12 mouse cellular contexts compared by ENCODE assay signal in the genomic region with DNA sequence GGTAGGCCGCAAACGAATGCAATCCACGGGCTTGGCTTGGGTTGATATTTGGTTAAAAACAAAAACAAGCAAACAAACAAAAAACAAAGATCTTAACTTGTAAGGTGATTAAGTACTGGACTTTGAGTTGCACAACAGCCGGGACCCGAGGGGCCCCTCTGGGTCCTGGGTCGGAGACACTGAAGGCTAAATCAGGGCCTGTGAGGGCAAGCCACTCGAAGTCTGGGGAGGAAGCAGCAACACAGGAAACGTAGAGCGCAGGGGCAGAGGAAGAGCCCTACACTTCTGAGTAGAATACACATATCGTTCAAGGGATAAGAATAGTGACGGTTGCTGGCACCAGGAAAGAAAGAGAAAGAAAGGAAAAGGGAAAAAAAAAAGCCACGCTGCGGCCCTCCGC. TPM values are rescaled to one million over a fixed set of nuclear protein-coding genes. Genes with fewer than 3 reads are reported as not detected.
A peak's percentile ranks its signal among the peaks of the same experiment; 100 is the strongest.
DNase-seq lines count a peak whose midpoint lies in the region; ATAC-seq and TF ChIP-seq lines count a peak whose summit lies in the region.
"Had no signal": no experiment of that assay in that cellular context is flagged by ENCODE, and none has a peak within 500 bp of the region (broad histone marks: within the 10 kb centered on the region; RNA-seq: fewer than 3 reads in every experiment).

No protein-coding gene starts in this region.

- H3K4me3 ChIP-seq in heart, embryonic 14.5 days (ENCODE audit: control insufficient read depth in 1 of 2, insufficient read depth in 1 of 2, low read depth in 1 of 2, low read length in 2 of 2), result no peak overlapping the region
- 0 out of 2 replicates have a peak overlapping the region, but pooled peaks have one; percentile 2 for H3K4me3 ChIP-seq in stomach, embryonic 15.5 days (replicated peaks)
- H3K4me3 ChIP-seq in stomach, postnatal 0 days (ENCODE audit: low read depth, low read length), result no peak overlapping the region
- H3K4me3 ChIP-seq in stomach, embryonic 16.5 days (replicated peaks; ENCODE audit: low read length), result peak overlapping the region; percentile 2; the same call in 1 of the 2 replicates
- H3K4me3 ChIP-seq: midbrain, embryonic 13.5 days had no signal

- H3K4me1 ChIP-seq in heart, embryonic 14.5 days (ENCODE audit: control insufficient read depth in 2 of 2, insufficient read depth in 2 of 2, low read length in 2 of 2), result peaks cover 4 to 7% of the 10 kb centered on the region in 2 experiments; a peak in 1 of 4 replicates
- 0 out of 2 replicates have a peak, but pooled peaks cover 2% of the 10 kb centered on the region for H3K4me1 ChIP-seq in stomach, embryonic 15.5 days
- H3K4me1 ChIP-seq in stomach, postnatal 0 days (replicated peaks; ENCODE audit: control insufficient read depth, insufficient read depth), result no peaks in the 10 kb centered on the region; the same call in 1 of the 2 replicates
- 0 out of 2 replicates have a peak, but pooled peaks cover 3% of the 10 kb centered on the region for H3K4me1 ChIP-seq in stomach, embryonic 16.5 days (ENCODE audit: control insufficient read depth, insufficient read depth, low read length)

- no peak overlapping the region for H3K27ac ChIP-seq in heart, embryonic 14.5 days (replicated peaks in 1 of 2; ENCODE audit: control insufficient read depth in 1 of 2, insufficient read depth in 1 of 2, low read depth in 2 of 2, low read length in 2 of 2)
- no peak overlapping the region for H3K27ac ChIP-seq in stomach, embryonic 15.5 days
- H3K27ac ChIP-seq in stomach, postnatal 0 days (replicated peaks), result no peak overlapping the region
- H3K27ac ChIP-seq in stomach, embryonic 16.5 days (ENCODE audit: low read length), result no peak overlapping the region
- H3K27ac ChIP-seq: midbrain, embryonic 13.5 days had no signal

- WGBS in heart, embryonic 14.5 days, result 21% methylated on average over 14 of the region's 14 CpGs
- 21% methylated on average over 14 of the region's 14 CpGs for WGBS in stomach, embryonic 15.5 days
- WGBS in stomach, postnatal 0 days, result 26% methylated on average over 14 of the region's 14 CpGs
- 23% methylated on average over 14 of the region's 14 CpGs for WGBS in stomach, embryonic 16.5 days

- no peak for ATAC-seq in heart, embryonic 14.5 days (ENCODE audit: insufficient number of reproducible peaks, insufficient read depth, low FRiP score, low read depth)
- no peak for ATAC-seq in stomach, embryonic 15.5 days (ENCODE audit: insufficient read depth, low FRiP score, low read depth)
- no peak for ATAC-seq in stomach, postnatal 0 days (ENCODE audit: low FRiP score, low TSS enrichment)
- ATAC-seq in stomach, embryonic 16.5 days (ENCODE audit: insufficient read depth, low FRiP score), result no peak
- ATAC-seq: midbrain, embryonic 13.5 days had no signal

- no peak overlapping the region for H3K9ac ChIP-seq in heart, embryonic 14.5 days (ENCODE audit: low read length)
- H3K9ac ChIP-seq in stomach, embryonic 15.5 days, result no peak overlapping the region
- H3K9ac ChIP-seq in stomach, postnatal 0 days (ENCODE audit: low read length), result no peak overlapping the region
- no peak overlapping the region for H3K9ac ChIP-seq in stomach, embryonic 16.5 days (ENCODE audit: low read length)
- H3K9ac ChIP-seq: midbrain, embryonic 13.5 days had no signal

- TF ChIP-seq EP300 in stomach, postnatal 0 days (optimal IDR thresholded peaks at IDR 0.05), result no peak

- TF ChIP-seq CTCF in stomach, postnatal 0 days (IDR thresholded peaks at IDR 0.05; ENCODE audit: low read depth), result no peak

- no peaks in the 10 kb centered on the region for H3K36me3 ChIP-seq in heart, embryonic 14.5 days (ENCODE audit: control insufficient read depth, insufficient read depth, low read length)
- H3K36me3 ChIP-seq in stomach, embryonic 15.5 days, result no peaks in the 10 kb centered on the region
- no peaks in the 10 kb centered on the region for H3K36me3 ChIP-seq in stomach, postnatal 0 days (ENCODE audit: control insufficient read depth, insufficient read depth, low read length)
- no peaks in the 10 kb centered on the region for H3K36me3 ChIP-seq in stomach, embryonic 16.5 days (ENCODE audit: control insufficient read depth, insufficient read depth, low read length)
- H3K36me3 ChIP-seq: G1E; midbrain, embryonic 13.5 days had no signal

- H3K27me3 ChIP-seq in heart, embryonic 14.5 days (ENCODE audit: control insufficient read depth, insufficient read depth, low read length), result peaks cover 74% of the 10 kb centered on the region
- H3K27me3 ChIP-seq in stomach, embryonic 15.5 days (replicated peaks), result peaks cover 66% of the 10 kb centered on the region
- H3K27me3 ChIP-seq in stomach, postnatal 0 days (ENCODE audit: control insufficient read depth, insufficient read depth, low read length), result peaks cover 13% of the 10 kb centered on the region; the same call in 1 of the 2 replicates
- peaks cover 73% of the 10 kb centered on the region for H3K27me3 ChIP-seq in stomach, embryonic 16.5 days (ENCODE audit: control insufficient read depth, insufficient read depth, low read length)

- DNase-seq in heart, postnatal 14 days, result no peak
- no peak for DNase-seq in stomach, postnatal 0 days (ENCODE audit: low spot score)
- peak; percentile 28 for DNase-seq in ZHBTc4 (ENCODE audit: low read depth, low spot score)
- no peak for DNase-seq in urinary bladder, postnatal 10 days (ENCODE audit: low spot score)
- DNase-seq: cerebellum, postnatal 36 days; heart, postnatal 4 days; kidney, adult 8-10 months had no signal

- intact Hi-C loops in heart, postnatal 14 days (cut with DNase I), result no loop called here

- no peaks in the 10 kb centered on the region for H3K9me3 ChIP-seq in heart, embryonic 14.5 days (ENCODE audit: control insufficient read depth, low read length)
- no peaks in the 10 kb centered on the region for H3K9me3 ChIP-seq in stomach, embryonic 15.5 days
- no peaks in the 10 kb centered on the region for H3K9me3 ChIP-seq in stomach, postnatal 0 days (ENCODE audit: control insufficient read depth, low read length)
- H3K9me3 ChIP-seq in stomach, embryonic 16.5 days (replicated peaks; ENCODE audit: control insufficient read depth, low read length), result no peaks in the 10 kb centered on the region
- H3K9me3 ChIP-seq: G1E; midbrain, embryonic 13.5 days had no signal

- H3K4me2 ChIP-seq in heart, embryonic 14.5 days (ENCODE audit: low read length), result peak overlapping the region; percentile 11; the same call in 1 of the 2 replicates
- peak overlapping the region; percentile 34 for H3K4me2 ChIP-seq in stomach, embryonic 15.5 days
- no peak overlapping the region for H3K4me2 ChIP-seq in stomach, postnatal 0 days (replicated peaks; ENCODE audit: low read depth)
- H3K4me2 ChIP-seq in stomach, embryonic 16.5 days (ENCODE audit: low read depth, low read length), result peak overlapping the region; percentile 13; the same call in 1 of the 2 replicates
- H3K4me2 ChIP-seq: midbrain, embryonic 13.5 days had no signal

RNA-seq across cellular contexts. Expression of gene Fcgr1, which starts 38.2 kb away (rescaled TPM):
- polyA plus RNA-seq in heart, embryonic 14.5 days (2014; fragmentation: Nextera tagmentation; extraction: Ambion mirVana), result 2.1 and 3.2 TPM in 2 replicates
- total RNA-seq in heart, postnatal 14 days (2021), result under 1 TPM; 0.45 to 0.46 TPM
- 3.8 and 4.4 TPM in 2 replicates for polyA plus RNA-seq in stomach, embryonic 15.5 days (2015; fragmentation: Nextera tagmentation; extraction: Ambion mirVana)
- polyA plus RNA-seq in stomach, postnatal 0 days (2015; fragmentation: Nextera tagmentation; extraction: Ambion mirVana), result 2.5 and 3.8 TPM in 2 replicates
- 3.0 and 3.4 TPM in 2 replicates for polyA plus RNA-seq in stomach, embryonic 16.5 days (2015; fragmentation: Nextera tagmentation; extraction: Ambion mirVana)
- polyA plus RNA-seq: G1E had no signal

Comparison
In these comparisons a context has a peak if more than half of its experiments do, and no peak if none do; other contexts are left out.
1. H3K4me3 ChIP-seq: peak in stomach, embryonic 15.5 days (single experiment) and stomach, embryonic 16.5 days (single experiment); none in heart, embryonic 14.5 days (0 of 2) and stomach, postnatal 0 days (single experiment).